Mouse (Mus musculus) bone marrow, adult 2 months (tissue): ENCODE measurements at regions not wholly inside any gene's neighbourhood (a gene's known extent, or its start where the extent isn't known, plus 50 kb on each side); places are given as distances from the start of the nearest gene placed in this dataset.

ENCODE experiments used
- H3K27ac ChIP-seq: fragments of 200-500 bp; 2 replicates; pipeline ENCODE4 v1.5.1; 2012; ENCODE audit warnings: low read depth, mild to moderate bottlenecking, control low read depth, inconsistent platforms, low read length; ENCODE audit not compliant: control insufficient read depth, poor library complexity, insufficient read depth
- H3K4me1 ChIP-seq: fragments of 200-500 bp; 2 replicates; pipeline ENCODE4 v1.6.1; 2011; ENCODE audit warnings: low read length; ENCODE audit not compliant: control insufficient read depth, insufficient read depth
- H3K4me3 ChIP-seq: fragments of 200-500 bp; replicated peaks from 2 replicates; pipeline ENCODE3; 2011; ENCODE audit warnings: mild to moderate bottlenecking, low read depth, low read length, control low read depth; ENCODE audit not compliant: control insufficient read depth
- CTCF ChIP-seq: fragments of 200-500 bp; IDR thresholded peaks from 2 replicates; pipeline ENCODE4 v1.5.1; 2011; ENCODE audit warnings: low read length, control low read depth; ENCODE audit not compliant: control insufficient read depth, insufficient read depth
- POLR2A ChIP-seq: fragments of 200-500 bp; IDR thresholded peaks from 2 replicates; pipeline ENCODE4 v1.6.1; 2011; ENCODE audit warnings: low read depth, mild to moderate bottlenecking, control low read depth, low read length, borderline replicate concordance; ENCODE audit not compliant: control insufficient read depth
- WGBS: fragments of 180-500 bp; shearing (Covaris S2); methylation state at CpG from one replicate; pipeline ENCODE4 v1.1.7; 2018; 5-methylcytosine and 5-hydroxymethylcytosine counted together

DNA sequence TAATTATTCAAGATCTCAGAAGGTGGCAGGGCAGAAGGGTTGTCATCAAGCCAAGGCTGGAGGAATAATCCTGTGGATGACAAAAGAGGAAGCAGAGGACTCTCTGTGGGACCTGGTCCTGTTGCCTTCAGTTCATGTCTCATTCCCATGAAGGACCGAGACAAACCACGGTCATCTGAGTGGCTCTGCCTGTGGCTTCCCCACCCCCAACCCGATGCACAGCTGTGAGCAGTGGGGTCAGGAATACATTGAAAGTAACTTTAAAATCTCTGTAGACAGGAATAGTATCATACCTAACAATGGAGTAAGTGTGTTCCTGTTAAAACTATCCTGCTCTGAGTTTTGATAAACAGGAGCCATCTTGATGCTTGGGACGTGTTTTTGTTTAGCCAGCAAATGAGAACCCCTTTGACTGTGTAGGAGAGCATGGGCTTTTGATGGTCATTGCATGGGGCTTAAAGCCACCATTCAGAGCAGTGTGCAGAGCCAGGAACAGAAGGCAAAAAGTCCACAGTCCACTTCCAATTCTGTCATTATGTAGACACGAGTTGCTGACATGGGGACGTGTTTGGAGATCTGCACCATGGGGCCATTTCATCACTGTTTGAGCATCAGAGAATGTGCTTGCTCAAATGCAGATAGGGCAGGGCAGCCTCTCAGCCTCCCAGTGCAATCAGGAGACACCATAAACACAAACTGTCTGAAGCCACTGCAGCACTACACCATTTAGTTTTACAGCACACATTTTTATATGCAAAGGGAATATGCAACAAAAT lies 88.3 kb downstream of the Gm815 start:
- H3K4me1 ChIP-seq: no peaks in the 10 kb centered on the region; the same call in 1 of the 2 replicates
- no peak overlapping the region for H3K4me3 ChIP-seq
- TF ChIP-seq POLR2A: no peak
- no peak for TF ChIP-seq CTCF
- 49% methylated on average over 6 of the region's 6 CpGs for WGBS
- H3K27ac ChIP-seq: no peak overlapping the region

GRCm38 (mm10) chr19:26974576-26975204 lies 89.0 kb downstream of the Gm815 start:
- Histone ChIP-seq H3K27ac (no peak overlapping the region), H3K4me1 (no peaks in the 10 kb centered on the region; the same call in 1 of the 2 replicates), H3K4me3 (no peak overlapping the region)
- WGBS: 94% methylated on average over 3 of the region's 3 CpGs
- no peak for TF ChIP-seq POLR2A
- TF ChIP-seq CTCF: no peak

- H3K27ac ChIP-seq: no peak overlapping the region
- no peak overlapping the region for H3K4me3 ChIP-seq
- no peaks in the 10 kb centered on the region; the same call in 1 of the 2 replicates for H3K4me1 ChIP-seq
- 79% methylated on average over 7 of the region's 7 CpGs for WGBS
- no peak for TF ChIP-seq CTCF
- no peak for TF ChIP-seq POLR2A
Observed at GRCm38 (mm10) chr19:26976604-26977322, 91.1 kb downstream of the Gm815 start.

- no peak for TF ChIP-seq POLR2A
- TF ChIP-seq CTCF: no peak
- 70% methylated on average over 14 of the region's 14 CpGs for WGBS
- Histone ChIP-seq H3K27ac (no peak overlapping the region), H3K4me3 (no peak overlapping the region), H3K4me1 (no peaks in the 10 kb centered on the region; the same call in 1 of the 2 replicates)
Observed at GRCm38 (mm10) chr19:26977887-26978639, 92.4 kb downstream of the Gm815 start.

- Histone ChIP-seq H3K4me1 (no peaks in the 10 kb centered on the region; the same call in 1 of the 2 replicates), H3K4me3 (no peak overlapping the region), H3K27ac (no peak overlapping the region)
- WGBS: 33% methylated on average over 3 of the region's 3 CpGs
- TF ChIP-seq POLR2A (no peak), CTCF (no peak)
Observed at GRCm38 (mm10) chr19:26978640-26979007, 92.9 kb downstream of the Gm815 start.

- 74% methylated on average over 2 of the region's 2 CpGs for WGBS
- H3K27ac ChIP-seq: no peak overlapping the region
- TF ChIP-seq CTCF (no peak), POLR2A (no peak)
Observed at GRCm38 (mm10) chr19:26979322-26979721, 93.6 kb downstream of the Gm815 start.

GRCm38 (mm10) chr19:26986672-26987071 lies 101.0 kb downstream of the Gm815 start:
- no peaks in the 10 kb centered on the region for H3K4me1 ChIP-seq
- TF ChIP-seq POLR2A: no peak
- no peak for TF ChIP-seq CTCF
- no peak overlapping the region for H3K27ac ChIP-seq
- H3K4me3 ChIP-seq: no peak overlapping the region
- 90% methylated on average over 1 of the region's 1 CpGs for WGBS

More at GRCm38 (mm10) chr19:26979322-26979721, 93.6 kb downstream of the Gm815 start:
- Histone ChIP-seq H3K4me3 (no peak overlapping the region), H3K4me1 (no peaks in the 10 kb centered on the region; the same call in 1 of the 2 replicates)

GRCm38 (mm10) chr19:26987197-26987596 lies 101.5 kb downstream of the Gm815 start:
- 49% methylated on average over 3 of the region's 3 CpGs for WGBS
- no peak for TF ChIP-seq POLR2A
- no peak for TF ChIP-seq CTCF
- Histone ChIP-seq H3K4me1 (no peaks in the 10 kb centered on the region), H3K27ac (no peak overlapping the region), H3K4me3 (no peak overlapping the region)
